Mouse (Mus musculus) bone marrow macrophage, adult 2 months (primary cell): ENCODE data around the gene Has1. TPM values are rescaled to one million over a fixed set of nuclear protein-coding genes. Genes with fewer than 3 reads are reported as not detected.

Source experiments
- H3K27ac ChIP-seq: 2 replicates; pipeline ENCODE4 v1.5.1; 2012; ENCODE audit warnings: low read depth, low read length; ENCODE audit not compliant: insufficient read depth
- H3K4me1 ChIP-seq: 2 replicates; pipeline ENCODE4 v1.6.1; 2012; ENCODE audit warnings: low read length; ENCODE audit not compliant: control insufficient read depth, insufficient read depth
- H3K4me3 ChIP-seq: 2 replicates; pipeline ENCODE4 v1.5.1; 2012; ENCODE audit warnings: mild to moderate bottlenecking, low read length, moderate library complexity; ENCODE audit not compliant: insufficient read depth
- CTCF ChIP-seq: IDR thresholded peaks from 2 replicates; pipeline ENCODE4 v1.5.1; 2012; ENCODE audit warnings: low read depth, mild to moderate bottlenecking, low read length, moderate library complexity
- POLR2A ChIP-seq: IDR thresholded peaks from 2 replicates; pipeline ENCODE4 v1.6.1; 2012; ENCODE audit warnings: mild to moderate bottlenecking, low read depth, low read length, borderline replicate concordance
- polyA plus RNA-seq: library from polyadenylated mRNA; stranded (reverse); fragments of >200 nt; gene quantifications from 2 replicates; pipeline ENCODE4 v1.2.4, GENCODE M21; 2012; ENCODE audit not compliant: missing spikeins, insufficient read depth, insufficient read length

Gene Has1
- polyA plus RNA-seq: not detected in 2 replicates

GRCm38 (mm10) chr17:17855064-17855838, at the start of gene Has1:
Has1 (minus strand) TSS chr17:17855205.
- no peak for TF ChIP-seq POLR2A
- no peak for TF ChIP-seq CTCF
- Histone ChIP-seq H3K4me3 (no peak within 1 kb of the TSS), H3K27ac (no peak within 1 kb of the TSS), H3K4me1 (peaks cover 8% of the 10 kb centered on the region; the same call in 1 of the 2 replicates)

DNA sequence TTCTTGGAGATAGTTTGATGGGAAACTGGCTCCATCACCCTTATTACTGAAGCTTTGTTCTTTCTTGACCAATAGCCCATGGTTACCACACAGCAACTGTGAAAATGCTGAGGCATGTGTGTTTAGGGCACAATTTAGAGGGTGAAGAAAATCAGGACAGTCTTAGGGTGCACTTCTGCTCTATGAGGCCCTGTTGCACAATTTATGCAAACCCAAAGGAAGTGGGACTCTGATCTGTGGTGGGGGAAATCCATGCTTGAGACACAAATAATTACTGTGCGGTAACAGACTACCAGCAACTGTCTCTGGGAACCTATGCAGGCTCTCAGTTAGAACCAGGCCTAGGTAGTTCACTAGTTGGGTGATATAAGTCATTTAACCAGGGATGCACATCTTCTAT, 45.8 kb upstream of the Has1 start:
- TF ChIP-seq POLR2A (no peak), CTCF (no peak)

GRCm38 (mm10) chr17:17899268-17899667, 44.3 kb upstream of the Has1 start:
- no peak overlapping the region for H3K4me3 ChIP-seq
- H3K27ac ChIP-seq: no peak overlapping the region
- peaks cover 21% of the 10 kb centered on the region for H3K4me1 ChIP-seq
- TF ChIP-seq CTCF (no peak), POLR2A (no peak)

More for the DNA sequence above, 45.8 kb upstream of the Has1 start:
- Histone ChIP-seq H3K27ac (peak overlapping the region; percentile 68), H3K4me3 (no peak overlapping the region), H3K4me1 (peaks cover 17% of the 10 kb centered on the region)

- Histone ChIP-seq H3K4me3 (no peak overlapping the region), H3K27ac (no peak overlapping the region), H3K4me1 (peaks cover 17% of the 10 kb centered on the region)
- TF ChIP-seq CTCF (no peak), POLR2A (no peak)
These were observed 41.0 kb upstream of the Has1 start for GRCm38 (mm10) chr17:17896039-17896438.

DNA sequence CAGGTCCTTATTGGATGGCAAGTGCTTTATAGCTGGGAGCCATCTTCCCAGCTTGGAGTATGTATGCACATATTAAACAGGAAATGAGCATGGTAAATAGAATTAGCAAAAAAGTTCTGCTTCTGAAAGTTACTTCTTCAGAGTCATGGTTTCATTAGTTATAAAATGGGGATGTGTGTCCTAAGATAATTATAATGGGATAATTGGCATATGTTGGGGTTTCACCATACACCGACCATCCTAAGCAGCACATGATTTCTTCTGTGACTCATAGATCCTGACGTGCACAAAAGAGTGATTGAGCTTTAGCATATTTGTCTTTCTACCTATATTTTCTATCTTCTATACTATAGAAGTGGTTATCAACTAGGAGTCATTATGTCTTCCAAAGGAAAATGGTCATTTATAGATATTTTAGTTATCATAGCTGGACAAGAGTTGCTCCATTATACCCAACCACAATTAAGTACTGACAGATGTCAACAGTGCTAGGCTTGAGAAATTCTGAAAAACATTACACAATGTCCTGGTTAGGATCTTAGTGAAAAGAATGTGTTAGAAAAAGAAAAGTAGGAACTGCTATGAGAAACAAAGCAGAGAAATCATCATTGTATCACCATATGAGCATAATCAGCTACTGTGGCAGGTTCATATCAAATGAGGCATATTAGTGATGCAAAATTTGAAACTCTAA, 34.9 kb upstream of the Has1 start:
- TF ChIP-seq CTCF: no peak
- no peak for TF ChIP-seq POLR2A
- Histone ChIP-seq H3K4me1 (peaks cover 26% of the 10 kb centered on the region), H3K4me3 (no peak overlapping the region), H3K27ac (peak overlapping the region; percentile 61)

- Histone ChIP-seq H3K4me3 (no peak within 1 kb of the TSS), H3K27ac (peak within 1 kb of the TSS; percentile 19; the same call in 1 of the 2 replicates), H3K4me1 (peaks cover 34% of the 10 kb centered on the region)
- no peak for TF ChIP-seq POLR2A
- TF ChIP-seq CTCF: no peak
These were observed 32.8 kb upstream of the Has1 start, which contains the start of the genes Fpr2 and Fpr3 for GRCm38 (mm10) chr17:17887774-17888248. Fpr2 (plus strand) TSS chr17:17887824. Fpr3 (plus strand) TSS chr17:17887852.

GRCm38 (mm10) chr17:17883840-17884239, 28.8 kb upstream of the Has1 start, which contains the start of gene Fpr1:
Fpr1 (minus strand) TSS chr17:17883940.
- peak within 1 kb of the TSS; percentile 15; the same call in 1 of the 2 replicates for H3K27ac ChIP-seq
- H3K4me1 ChIP-seq: peaks cover 41% of the 10 kb centered on the region
- peak within 1 kb of the TSS; percentile 21; the same call in 1 of the 2 replicates for H3K4me3 ChIP-seq
- TF ChIP-seq POLR2A: no peak
- TF ChIP-seq CTCF: no peak

- Histone ChIP-seq H3K4me1 (peaks cover 45% of the 10 kb centered on the region), H3K4me3 (peak overlapping the region; percentile 21; the same call in 1 of the 2 replicates), H3K27ac (peak overlapping the region; percentile 51)
- TF ChIP-seq CTCF (no peak), POLR2A (no peak)
These were observed 27.7 kb upstream of the Has1 start for GRCm38 (mm10) chr17:17882672-17883071.

GRCm38 (mm10) chr17:17879347-17879746, 24.3 kb upstream of the Has1 start:
- TF ChIP-seq CTCF: no peak
- no peak for TF ChIP-seq POLR2A
- Histone ChIP-seq H3K27ac (peak overlapping the region; percentile 42), H3K4me3 (no peak overlapping the region), H3K4me1 (peaks cover 51% of the 10 kb centered on the region)

DNA sequence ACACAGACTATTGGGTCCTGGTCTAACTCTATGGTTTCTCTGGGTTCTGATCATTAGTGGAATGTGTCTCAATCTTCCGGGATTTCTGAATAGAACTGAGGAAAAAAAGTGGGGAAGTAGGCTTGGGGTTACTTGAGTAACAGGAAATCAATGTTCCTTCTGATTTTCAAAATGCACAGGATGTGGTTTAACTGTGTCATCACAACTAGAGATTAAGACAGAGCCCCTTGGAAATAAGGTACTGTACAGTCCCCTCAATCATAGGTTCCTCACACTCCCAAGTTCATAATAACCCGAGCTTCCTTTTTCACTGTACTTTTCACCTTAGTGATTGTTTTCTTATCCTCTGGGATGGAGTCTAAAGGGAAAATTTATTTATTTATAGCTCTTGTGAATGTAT, 16.7 kb upstream of the Has1 start:
- Histone ChIP-seq H3K4me1 (peaks cover 51% of the 10 kb centered on the region), H3K4me3 (no peak overlapping the region), H3K27ac (peak overlapping the region; percentile 92)
- no peak for TF ChIP-seq CTCF
- no peak for TF ChIP-seq POLR2A
